Mouse (Mus musculus): ENCODE results near the gene Acot12. TPM values are rescaled to one million over a fixed set of nuclear protein-coding genes. Genes with fewer than 3 reads are reported as not detected.
"Not testable (repeated sequence)": the region's sequence is repeated elsewhere in the genome, so short reads cannot be mapped to it uniquely, and the experiment has no call there.

The Acot12 gene
- total RNA-seq, 1 experiment from 2014 or later = not detected

DNA sequence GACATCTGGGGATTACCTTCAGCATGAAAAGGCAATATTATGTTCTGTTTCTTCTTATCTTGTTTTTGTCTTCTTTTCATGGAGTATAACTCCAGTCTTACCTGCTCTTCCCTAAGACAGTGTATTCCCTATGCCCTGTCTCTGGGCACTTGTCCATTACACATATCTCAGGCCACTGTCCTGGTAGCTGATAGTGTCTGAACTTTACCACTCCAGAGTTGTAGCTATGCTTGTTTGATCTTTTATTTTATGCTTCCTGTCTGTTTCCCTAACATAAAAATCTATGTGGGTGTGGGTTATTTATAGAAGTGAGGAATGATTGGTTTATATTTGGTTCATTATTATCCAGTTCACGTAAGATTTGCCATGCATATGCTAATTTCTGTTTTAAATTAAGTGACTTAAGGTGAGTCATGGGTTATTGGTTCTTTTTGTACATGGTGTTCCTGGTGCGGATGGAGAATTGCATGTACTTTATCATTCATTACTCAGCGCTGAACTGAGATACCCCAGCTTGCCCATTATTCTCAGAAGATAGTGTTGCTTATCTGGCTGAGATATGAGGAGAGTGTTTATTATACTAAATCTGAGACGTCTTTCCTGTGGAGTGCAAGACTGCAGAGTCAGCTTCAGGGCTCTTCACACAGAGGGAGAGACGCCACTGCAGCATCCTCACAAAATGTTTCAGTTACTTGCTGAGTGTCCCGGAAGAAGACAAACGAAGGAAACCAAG, 17.2 kb downstream of the Acot12 start:
- no peak for ATAC-seq (ENCODE audit: extremely low read depth, insufficient number of reproducible peaks, low FRiP score, poor library complexity, severe bottlenecking)

DNA sequence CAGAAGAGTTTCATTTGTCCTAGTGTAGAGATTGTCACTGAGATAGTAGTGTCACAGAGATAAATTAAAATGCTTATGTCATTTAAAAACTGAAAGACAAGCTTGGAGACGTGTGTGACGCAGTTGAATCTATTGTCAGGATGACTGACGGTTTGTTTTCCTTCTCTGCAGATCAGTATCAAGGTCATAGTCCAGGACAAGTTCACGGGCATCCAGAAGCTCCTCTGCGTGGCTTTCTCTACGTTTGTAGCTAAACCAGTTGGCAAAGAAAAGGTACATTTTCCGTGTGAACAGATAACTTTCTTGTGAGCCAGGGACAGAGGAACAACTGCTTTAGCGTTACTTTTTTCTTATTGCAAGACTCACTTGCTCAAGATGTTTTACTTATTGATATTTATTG, 18.5 kb downstream of the Acot12 start:
- no peak for ATAC-seq (ENCODE audit: extremely low read depth, insufficient number of reproducible peaks, low FRiP score, poor library complexity, severe bottlenecking)

DNA sequence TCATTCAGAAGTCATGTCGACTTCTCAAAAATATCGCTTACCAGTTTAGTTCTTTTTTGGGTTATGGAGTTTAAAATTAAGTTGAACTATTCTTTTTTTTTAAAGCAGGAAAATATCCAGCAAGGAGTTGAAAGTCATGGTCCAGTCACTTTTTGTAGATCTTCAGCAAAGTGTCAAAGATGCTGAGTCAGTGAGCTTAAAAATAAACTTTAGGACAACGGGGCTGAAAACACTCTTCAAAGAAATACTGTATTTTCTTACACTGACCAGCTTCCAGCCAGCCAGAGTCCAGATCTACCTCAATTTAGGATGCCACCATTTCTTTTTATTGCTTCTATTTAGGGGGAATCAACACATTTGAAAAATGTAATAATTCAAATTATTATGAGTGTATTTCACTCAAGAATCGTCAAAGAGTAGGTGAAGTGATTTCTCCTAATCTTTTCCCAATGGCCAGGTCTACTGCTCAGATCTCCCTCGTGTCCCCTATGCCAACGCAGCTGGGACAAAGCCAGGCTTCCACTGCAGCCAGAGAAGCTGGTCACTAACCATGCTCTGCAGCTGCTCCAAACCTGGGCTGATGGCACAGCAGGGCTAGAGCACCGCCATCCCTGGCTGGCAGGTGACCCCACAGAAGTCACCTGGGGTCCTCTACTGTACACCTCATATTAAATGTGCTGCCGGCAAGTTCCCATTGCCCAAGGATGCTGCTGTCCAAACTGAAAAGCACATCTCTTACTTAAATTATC, 19.2 kb downstream of the Acot12 start:
- no peak for ATAC-seq (ENCODE audit: extremely low read depth, insufficient number of reproducible peaks, low FRiP score, poor library complexity, severe bottlenecking)

- no peak for ATAC-seq (ENCODE audit: extremely low read depth, insufficient number of reproducible peaks, low FRiP score, poor library complexity, severe bottlenecking)
These were observed 20.5 kb downstream of the Acot12 start for GRCm38 (mm10) chr13:91761654-91762445.

DNA sequence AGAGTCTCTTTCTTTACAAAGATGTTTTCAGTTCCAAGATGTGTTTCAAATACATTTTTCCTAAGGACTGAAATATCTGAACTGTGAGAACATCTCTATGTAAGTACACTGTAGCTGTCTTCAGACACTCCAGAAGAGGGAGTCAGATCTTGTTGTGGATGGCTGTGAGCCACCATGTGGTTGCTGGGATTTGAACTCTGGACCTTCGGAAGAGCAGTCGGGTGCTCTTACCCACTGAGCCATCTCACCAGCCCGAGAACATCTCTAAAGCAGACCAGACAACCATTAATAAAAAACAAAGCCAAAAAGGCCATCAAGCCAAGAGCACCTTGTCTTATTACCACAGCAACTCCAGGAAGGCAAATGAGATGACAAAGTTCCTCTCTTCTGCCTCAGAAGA, 22.3 kb downstream of the Acot12 start:
- not testable (repeated sequence) for ATAC-seq (ENCODE audit: extremely low read depth, insufficient number of reproducible peaks, low FRiP score, poor library complexity, severe bottlenecking)

DNA sequence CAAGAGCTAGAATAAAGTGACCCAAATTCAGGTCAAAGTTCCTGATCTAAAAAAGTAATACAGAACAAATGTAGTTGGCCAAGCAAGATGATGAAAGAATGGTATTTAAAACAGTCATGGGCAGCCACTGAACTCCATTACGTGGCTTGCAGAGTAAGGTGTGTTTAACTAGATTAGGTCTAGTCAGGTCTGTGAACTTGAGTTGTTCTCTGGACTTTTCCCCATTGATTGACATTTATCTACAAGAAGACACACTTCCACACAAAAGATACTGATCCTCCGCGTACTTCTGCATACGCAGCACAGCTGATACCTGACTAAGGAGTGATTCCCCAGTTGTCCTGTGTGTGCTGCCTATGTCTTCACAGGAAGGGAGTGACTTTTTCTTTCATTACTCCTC, 24.3 kb downstream of the Acot12 start:
- ATAC-seq (ENCODE audit: extremely low read depth, insufficient number of reproducible peaks, low FRiP score, poor library complexity, severe bottlenecking) = no peak

DNA sequence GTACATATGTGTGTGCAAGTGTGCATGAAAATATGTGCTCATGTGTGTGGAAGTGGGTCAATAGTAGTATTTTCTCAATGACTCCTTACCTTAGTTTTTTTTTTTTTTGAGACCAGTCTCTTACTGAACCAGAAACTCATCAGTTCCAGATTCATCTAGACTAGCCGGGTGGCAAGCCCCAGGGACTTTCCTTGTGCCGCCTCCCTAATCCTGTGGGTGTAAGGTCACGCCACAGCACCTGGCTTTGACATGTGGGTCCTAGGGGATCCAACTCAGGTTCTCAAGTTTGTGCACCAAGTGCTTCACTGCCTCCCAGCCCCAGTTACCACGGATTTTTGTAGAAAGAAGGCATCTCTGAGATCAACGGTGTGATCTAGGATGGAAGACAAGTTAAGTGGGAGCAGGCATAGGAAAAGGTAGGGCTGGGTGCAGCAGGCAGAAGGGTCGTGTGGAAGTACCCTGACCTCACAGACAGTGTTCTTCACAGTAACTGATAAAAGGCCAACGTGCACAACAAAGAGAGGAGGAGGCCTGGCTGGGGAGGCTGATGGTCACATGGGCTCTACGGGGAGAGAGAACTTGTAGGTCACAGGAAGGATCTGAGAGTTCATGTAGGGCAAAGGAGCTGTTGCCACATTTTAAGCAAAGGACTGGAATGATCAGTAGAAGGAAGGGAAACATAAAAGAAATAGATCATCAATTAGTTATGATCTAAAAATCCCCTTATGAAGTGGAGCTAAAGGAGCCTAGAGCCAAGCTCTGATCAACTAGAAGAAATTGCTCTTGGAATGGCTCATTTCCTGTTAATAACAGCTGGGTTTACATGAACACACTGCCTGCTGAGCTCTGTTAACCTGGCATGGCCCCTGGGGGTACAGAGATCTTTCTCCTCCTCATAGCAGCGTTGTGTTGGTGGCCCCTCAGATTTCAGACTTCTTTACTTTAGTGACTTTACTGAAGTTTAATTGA, 27.7 kb downstream of the Acot12 start:
- ATAC-seq (ENCODE audit: extremely low read depth, insufficient number of reproducible peaks, low FRiP score, poor library complexity, severe bottlenecking) = no peak

- ATAC-seq (ENCODE audit: extremely low read depth, insufficient number of reproducible peaks, low FRiP score, poor library complexity, severe bottlenecking) = no peak
These were observed 36.8 kb downstream of the Acot12 start for GRCm38 (mm10) chr13:91778092-91778491.

DNA sequence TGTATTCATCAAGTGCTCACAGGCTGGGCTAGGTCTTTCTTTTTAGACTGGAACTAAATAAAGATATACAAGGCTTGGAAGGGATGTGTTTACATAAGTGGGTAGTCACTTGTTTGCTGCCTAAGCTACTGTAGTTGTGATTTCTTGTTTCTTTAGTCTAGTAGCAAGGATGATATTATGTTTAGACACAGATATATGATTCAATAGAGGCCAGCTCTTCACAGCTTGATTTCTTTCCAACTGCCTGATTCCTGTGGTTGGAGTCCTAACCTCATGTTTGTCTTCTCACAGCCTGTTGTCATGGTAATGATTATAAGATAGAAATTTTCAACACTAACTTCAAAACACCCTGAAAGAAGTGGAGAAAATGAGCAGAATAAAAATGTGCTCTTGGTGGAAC, 38.6 kb downstream of the Acot12 start:
- ATAC-seq (ENCODE audit: extremely low read depth, insufficient number of reproducible peaks, low FRiP score, poor library complexity, severe bottlenecking) = no peak

- no peak for ATAC-seq (ENCODE audit: extremely low read depth, insufficient number of reproducible peaks, low FRiP score, poor library complexity, severe bottlenecking)
These were observed 50.7 kb downstream of the Acot12 start for GRCm38 (mm10) chr13:91792035-91792434.

- ATAC-seq (ENCODE audit: extremely low read depth, insufficient number of reproducible peaks, low FRiP score, poor library complexity, severe bottlenecking) = no peak
These were observed 53.7 kb downstream of the Acot12 start for GRCm38 (mm10) chr13:91794926-91795436.

DNA sequence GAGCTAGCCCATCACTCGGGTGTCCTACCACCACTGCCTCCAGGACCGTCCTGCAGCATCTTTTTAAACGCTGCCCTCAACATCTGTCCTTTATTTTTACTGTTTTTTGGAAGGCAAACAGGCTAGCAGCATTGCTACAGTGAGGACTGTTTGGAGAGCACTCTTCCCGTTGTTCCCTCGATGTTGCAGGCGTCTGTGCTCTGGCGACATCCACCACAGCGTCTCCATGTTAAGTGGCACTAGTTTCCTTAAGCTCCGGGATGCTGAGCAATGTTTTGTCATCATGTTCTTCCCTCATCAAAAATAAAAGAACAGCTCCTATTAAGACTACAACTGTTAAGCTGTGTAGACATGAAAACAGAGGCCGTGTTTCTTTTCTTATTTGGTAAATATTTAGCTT, 54.3 kb downstream of the Acot12 start:
- no peak for ATAC-seq (ENCODE audit: extremely low read depth, insufficient number of reproducible peaks, low FRiP score, poor library complexity, severe bottlenecking)

GRCm38 (mm10) chr13:91796003-91796402, 54.7 kb downstream of the Acot12 start:
- no peak for ATAC-seq (ENCODE audit: extremely low read depth, insufficient number of reproducible peaks, low FRiP score, poor library complexity, severe bottlenecking)

DNA sequence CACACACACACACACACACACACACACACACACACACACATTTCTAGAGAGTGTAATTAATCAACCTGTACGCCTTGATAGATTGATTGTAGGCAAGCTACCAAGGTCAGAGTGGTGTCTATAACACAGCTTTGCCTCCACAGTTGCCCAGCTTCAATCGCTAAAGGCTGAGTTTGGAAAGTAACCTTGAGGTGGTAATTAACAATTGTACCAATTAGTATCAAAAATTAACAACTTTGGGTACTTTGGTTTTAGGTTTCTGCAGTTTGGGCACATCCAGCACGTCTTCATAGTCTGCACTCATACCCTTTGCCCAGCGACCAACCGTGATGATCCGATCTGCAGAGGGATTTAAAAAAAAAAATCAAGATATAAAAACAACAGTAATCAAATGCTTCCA, 55.6 kb downstream of the Acot12 start:
- ATAC-seq (ENCODE audit: extremely low read depth, insufficient number of reproducible peaks, low FRiP score, poor library complexity, severe bottlenecking) = no peak

DNA sequence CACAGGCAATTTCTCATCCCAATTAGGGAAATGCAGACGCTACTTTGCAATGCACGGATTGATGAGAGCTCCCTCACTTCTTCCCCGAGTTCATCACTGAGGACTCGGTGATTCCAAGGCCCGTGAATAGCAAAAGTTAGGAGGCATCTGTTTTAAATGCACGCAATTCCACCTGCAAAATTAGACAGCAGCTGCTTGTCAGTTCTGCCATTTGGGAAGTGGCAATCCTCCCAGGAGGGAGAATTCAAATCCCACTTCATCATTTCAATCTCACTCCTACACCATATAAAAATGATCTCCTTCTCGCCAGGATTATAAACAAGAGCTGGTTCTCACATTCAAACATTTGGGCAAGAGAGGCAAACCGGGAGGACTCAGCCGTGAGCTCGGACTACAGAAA, 56.1 kb downstream of the Acot12 start:
- no peak for ATAC-seq (ENCODE audit: extremely low read depth, insufficient number of reproducible peaks, low FRiP score, poor library complexity, severe bottlenecking)

- no peak for ATAC-seq (ENCODE audit: extremely low read depth, insufficient number of reproducible peaks, low FRiP score, poor library complexity, severe bottlenecking)
These were observed 60.4 kb downstream of the Acot12 start for GRCm38 (mm10) chr13:91801726-91802125.

DNA sequence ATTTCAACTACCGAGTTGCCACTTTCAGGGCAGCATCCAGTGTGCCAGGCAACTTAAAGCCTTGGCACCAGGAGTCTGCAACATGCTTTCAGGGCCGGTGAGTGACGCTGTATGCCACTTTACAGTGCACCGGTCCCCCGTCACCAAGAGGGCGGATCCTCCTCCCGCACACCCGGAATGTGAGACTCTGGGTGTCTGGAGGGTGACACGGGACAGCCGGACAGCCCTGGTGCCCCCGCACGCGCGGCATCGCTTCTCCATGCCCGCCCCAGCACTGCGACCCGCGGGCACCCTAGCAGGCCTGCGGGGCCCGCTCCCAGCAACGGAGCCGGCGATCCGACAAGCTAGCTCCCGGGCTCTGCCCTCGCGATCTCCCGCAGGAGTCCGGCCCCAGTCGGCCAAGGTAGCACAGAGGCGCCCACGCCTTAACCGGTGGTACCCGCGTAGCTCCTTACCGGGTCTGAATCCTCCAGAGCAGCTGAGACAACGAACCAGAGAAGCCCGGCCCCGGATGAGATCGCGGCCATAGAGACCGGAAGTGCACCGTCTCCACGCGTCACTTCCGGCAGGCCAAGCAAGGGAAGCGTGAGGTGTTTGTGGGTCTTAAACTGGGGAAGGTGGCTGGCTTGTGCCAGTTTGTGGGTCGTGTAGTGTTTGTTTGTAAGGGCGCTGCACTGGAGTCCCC, 66.0 kb downstream of the Acot12 start, which contains the start of gene Zcchc9:
Gene Zcchc9, minus strand, starts transcription at position 551 of the 685 bp plus-strand sequence.
- peak; percentile 95 for ATAC-seq (ENCODE audit: extremely low read depth, insufficient number of reproducible peaks, low FRiP score, poor library complexity, severe bottlenecking)
